Mouse (Mus musculus) cerebellum, adult 2 months (tissue): ENCODE data around the gene Kcnmb4.

Experiments used
- CTCF ChIP-seq: fragments of 200-500 bp; IDR thresholded peaks from 2 replicates; pipeline ENCODE4 v1.5.1; 2011; ENCODE audit warnings: low read depth, mild to moderate bottlenecking, control low read depth, low read length, moderate library complexity, borderline replicate concordance; ENCODE audit not compliant: insufficient read depth
- POLR2A ChIP-seq: fragments of 200-500 bp; IDR thresholded peaks from 2 replicates; pipeline ENCODE4 v1.6.1; 2011; ENCODE audit warnings: low read length, control low read depth, borderline replicate concordance; ENCODE audit not compliant: insufficient read depth

DNA sequence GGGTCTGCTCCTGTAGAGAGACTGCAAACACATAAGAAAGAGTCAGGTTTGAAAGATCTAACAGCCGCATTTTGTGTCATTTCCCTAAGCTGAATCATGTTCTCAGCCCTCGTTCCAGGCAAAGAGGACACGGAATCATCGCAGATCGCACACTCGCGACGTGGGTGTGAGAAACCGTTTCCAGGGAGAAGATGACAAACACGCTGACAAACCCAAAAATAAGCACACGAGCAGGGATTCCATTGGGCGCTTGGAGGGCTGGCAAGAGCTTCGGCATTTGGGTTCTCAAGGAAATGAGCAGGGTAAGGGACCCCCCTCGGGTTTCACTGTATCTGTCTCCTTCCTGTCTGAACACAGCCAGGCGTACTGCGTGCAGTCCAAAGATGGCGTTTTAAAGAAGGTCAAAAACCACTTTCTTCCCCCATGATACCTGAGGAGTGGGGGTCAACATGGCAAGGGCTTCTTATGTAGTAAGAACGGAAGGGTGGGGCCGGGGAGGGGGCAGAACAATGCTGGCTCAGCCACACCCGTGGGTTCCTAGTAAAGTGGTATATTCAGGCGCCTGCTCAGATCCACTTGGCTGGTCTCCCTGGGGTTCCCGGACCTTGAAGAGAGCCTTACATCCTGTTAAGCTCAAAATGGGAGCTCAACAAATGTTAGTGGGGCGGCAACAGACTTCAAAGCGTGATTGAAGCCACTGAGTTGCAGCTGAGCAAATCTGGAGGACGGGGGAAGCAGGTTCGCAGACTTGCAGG is 45.5 kb downstream of the Kcnmb4 start:
- TF ChIP-seq CTCF (no peak), POLR2A (no peak)
